Mouse (Mus musculus) testis, adult 2 months (tissue): ENCODE results near the gene 4930404N11Rik. TPM values are rescaled to one million over a fixed set of nuclear protein-coding genes. Genes with fewer than 3 reads are reported as not detected.
A peak's percentile ranks its signal among the peaks of the same experiment; 100 is the strongest.

ENCODE experiments used
- H3K27ac ChIP-seq: fragments of 200-500 bp; 2 replicates; pipeline ENCODE4 v1.5.1; 2012; ENCODE audit warnings: low read depth, low read length; ENCODE audit not compliant: control insufficient read depth, insufficient read depth
- H3K27me3 ChIP-seq: fragments of 200-500 bp; 2 replicates; pipeline ENCODE4 v1.6.1; 2012; ENCODE audit warnings: mild to moderate bottlenecking, low read length, moderate library complexity; ENCODE audit not compliant: control insufficient read depth, insufficient read depth
- H3K36me3 ChIP-seq: fragments of 200-500 bp; 2 replicates; pipeline ENCODE4 v1.6.1; 2012; ENCODE audit warnings: mild to moderate bottlenecking, low read length; ENCODE audit not compliant: control insufficient read depth, insufficient read depth
- H3K4me1 ChIP-seq: fragments of 200-500 bp; 2 replicates; pipeline ENCODE4 v1.6.1; 2012; ENCODE audit warnings: low read length; ENCODE audit not compliant: control insufficient read depth, insufficient read depth
- H3K4me3 ChIP-seq: fragments of 200-500 bp; 2 replicates; pipeline ENCODE4 v1.5.1; 2012; ENCODE audit warnings: low read depth, mild to moderate bottlenecking, low read length, moderate library complexity, mixed read lengths; ENCODE audit not compliant: control insufficient read depth
- CTCF ChIP-seq: fragments of 200-500 bp; IDR thresholded peaks from 2 replicates; pipeline ENCODE4 v1.5.1; 2012; ENCODE audit warnings: low read depth, mild to moderate bottlenecking, inconsistent platforms, low read length, moderate library complexity; ENCODE audit not compliant: control insufficient read depth, insufficient read depth, insufficient replicate concordance
- POLR2A ChIP-seq: fragments of 200-500 bp; IDR thresholded peaks from 2 replicates; pipeline ENCODE4 v1.6.1; 2012; ENCODE audit warnings: low read depth, mild to moderate bottlenecking, inconsistent platforms, low read length, moderate library complexity; ENCODE audit not compliant: control insufficient read depth
- polyA plus RNA-seq: library from polyadenylated mRNA; depleted of rRNA; stranded (reverse); fragments of >200 nt; gene quantifications from 2 replicates; pipeline ENCODE4 v1.2.3, GENCODE M21; 2012; rRNA removed

Gene 4930404N11Rik
- 273 and 296 TPM in 2 replicates for polyA plus RNA-seq

- Histone ChIP-seq H3K36me3 (no peaks in the 10 kb centered on the region; the same call in 1 of the 2 replicates), H3K4me3 (peak within 1 kb of the TSS; percentile 83), H3K4me1 (peaks cover 19% of the 10 kb centered on the region), H3K27ac (peak within 1 kb of the TSS; percentile 85), H3K27me3 (no peaks in the 10 kb centered on the region)
- TF ChIP-seq CTCF = no peak
- peak; percentile 80; the same call in 1 of the 2 replicates for TF ChIP-seq POLR2A
Observed at GRCm38 (mm10) chr10:81365672-81366476, at the start of gene 4930404N11Rik. Gene 4930404N11Rik (minus strand): TSS chr10:81365816.

- Histone ChIP-seq H3K27ac (peak overlapping the region; percentile 56), H3K4me1 (peaks cover 40% of the 10 kb centered on the region), H3K4me3 (no peak overlapping the region), H3K36me3 (no peaks in the 10 kb centered on the region), H3K27me3 (no peaks in the 10 kb centered on the region)
- no peak for TF ChIP-seq POLR2A
Observed at GRCm38 (mm10) chr10:81415146-81415545, 49.5 kb upstream of the 4930404N11Rik start.

- no peaks in the 10 kb centered on the region for H3K27me3 ChIP-seq
- H3K4me3 ChIP-seq = no peak overlapping the region
- H3K4me1 ChIP-seq = peaks cover 40% of the 10 kb centered on the region
- H3K27ac ChIP-seq = peak overlapping the region; percentile 90
- no peak for TF ChIP-seq CTCF
- TF ChIP-seq POLR2A = no peak
- no peaks in the 10 kb centered on the region for H3K36me3 ChIP-seq
Observed at GRCm38 (mm10) chr10:81414682-81415081, 49.1 kb upstream of the 4930404N11Rik start.

- Histone ChIP-seq H3K4me3 (no peak overlapping the region), H3K4me1 (peaks cover 43% of the 10 kb centered on the region), H3K27ac (peak overlapping the region; percentile 90), H3K27me3 (no peaks in the 10 kb centered on the region), H3K36me3 (no peaks in the 10 kb centered on the region)
- TF ChIP-seq POLR2A = 0 out of 2 replicates have a peak, but pooled peaks have one; percentile 9
- TF ChIP-seq CTCF = no peak
Observed at GRCm38 (mm10) chr10:81413310-81414261, 48.0 kb upstream of the 4930404N11Rik start.

- Histone ChIP-seq H3K4me1 (peaks cover 43% of the 10 kb centered on the region), H3K36me3 (no peaks in the 10 kb centered on the region), H3K27ac (peak overlapping the region; percentile 77), H3K4me3 (no peak overlapping the region), H3K27me3 (no peaks in the 10 kb centered on the region)
- no peak for TF ChIP-seq POLR2A
- TF ChIP-seq CTCF = no peak
Observed at GRCm38 (mm10) chr10:81412586-81413309, 47.1 kb upstream of the 4930404N11Rik start.

- H3K27ac ChIP-seq = peak overlapping the region; percentile 77
- H3K36me3 ChIP-seq = no peaks in the 10 kb centered on the region
- H3K4me1 ChIP-seq = peaks cover 39% of the 10 kb centered on the region
- H3K4me3 ChIP-seq = no peak overlapping the region
- TF ChIP-seq POLR2A (no peak; the same call in 1 of the 2 replicates), CTCF (no peak)
- no peaks in the 10 kb centered on the region for H3K27me3 ChIP-seq
Observed at GRCm38 (mm10) chr10:81411471-81412400, 46.1 kb upstream of the 4930404N11Rik start.
